Mouse (Mus musculus): ENCODE measurements at regions not wholly inside any gene's neighbourhood (a gene's known extent, or its start where the extent isn't known, plus 50 kb on each side); places are given as distances from the start of the nearest gene placed in this dataset.

DNA sequence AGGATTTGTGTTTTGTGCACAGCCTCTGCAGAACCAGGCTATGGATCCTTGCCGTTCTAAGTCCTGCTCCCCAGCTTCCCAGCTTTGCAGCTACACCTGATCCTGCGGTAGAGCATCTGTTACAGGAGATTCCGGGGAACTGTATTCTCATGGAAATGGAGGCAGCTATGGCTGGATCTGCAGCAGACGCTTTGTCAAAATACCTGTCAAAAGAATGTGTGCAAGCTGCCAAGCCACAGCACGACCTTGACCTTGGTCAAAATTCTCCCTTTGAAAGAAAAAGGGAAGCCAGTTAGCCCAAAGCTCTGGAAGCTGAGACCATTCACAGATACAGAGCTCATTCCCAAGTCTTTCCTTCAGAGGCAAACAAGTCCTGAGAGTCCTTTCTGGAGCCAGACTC lies 255.3 kb downstream of the Med13l start:
- DNase-seq: no peak

- DNase-seq: no peak
Observed at GRCm38 (mm10) chr5:118818294-118818693, 257.8 kb downstream of the Med13l start.

GRCm38 (mm10) chr5:118824791-118825190 lies 264.3 kb downstream of the Med13l start:
- DNase-seq: no peak

DNA sequence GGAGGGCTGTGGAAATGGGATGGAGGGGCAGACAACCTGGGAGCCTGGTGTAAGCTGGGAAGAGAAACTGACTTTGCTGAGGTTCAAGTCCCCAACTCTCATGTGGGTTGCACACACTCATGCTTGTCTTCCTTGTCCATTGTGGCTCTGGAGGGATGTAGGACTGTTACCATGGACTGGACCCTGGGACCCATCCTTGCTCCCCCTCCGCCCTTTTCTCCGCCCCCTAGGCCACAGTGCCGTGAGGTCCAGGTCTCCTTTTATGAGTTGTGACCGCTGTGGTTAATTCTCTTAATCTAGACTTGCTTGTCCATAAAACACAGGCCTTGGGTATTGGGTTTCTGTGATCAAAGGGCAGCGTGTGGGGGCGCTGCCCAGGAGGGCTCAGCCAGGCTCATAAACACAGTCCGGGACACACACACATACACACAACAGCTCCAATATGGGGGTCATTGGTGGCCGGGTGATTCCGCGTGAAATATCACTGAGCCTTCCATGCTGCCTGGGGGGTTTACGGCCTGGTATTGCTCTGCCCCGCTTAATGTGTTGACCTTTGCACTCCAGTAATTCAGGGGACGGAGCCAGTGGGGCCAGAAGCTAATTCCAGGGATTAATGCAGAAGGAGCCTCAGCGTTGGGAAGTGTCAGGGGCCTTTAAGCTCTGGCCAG lies 268.7 kb downstream of the Med13l start:
- DNase-seq: no peak

- no peak for DNase-seq
Observed at GRCm38 (mm10) chr5:118832701-118833100, 272.2 kb downstream of the Med13l start.

DNA sequence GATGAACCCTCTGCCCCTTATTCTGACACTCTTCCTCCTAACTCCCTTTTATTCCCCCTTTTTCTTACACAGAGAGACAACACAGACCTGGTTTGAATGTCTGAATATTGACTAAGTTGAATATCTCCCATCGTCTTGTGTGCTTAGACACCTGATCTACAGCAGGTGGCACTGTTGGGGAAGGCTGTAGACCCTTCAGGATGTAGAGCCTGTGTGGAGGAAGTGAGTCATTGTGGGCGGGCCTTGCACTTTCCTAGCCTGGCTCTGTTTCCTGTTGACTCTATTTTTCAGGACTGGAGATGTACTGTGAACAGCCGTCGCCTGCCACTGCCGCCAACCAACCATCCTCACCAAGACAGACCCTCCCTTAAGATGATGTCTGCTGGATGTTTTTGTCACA lies 273.6 kb downstream of the Med13l start:
- DNase-seq: no peak

DNA sequence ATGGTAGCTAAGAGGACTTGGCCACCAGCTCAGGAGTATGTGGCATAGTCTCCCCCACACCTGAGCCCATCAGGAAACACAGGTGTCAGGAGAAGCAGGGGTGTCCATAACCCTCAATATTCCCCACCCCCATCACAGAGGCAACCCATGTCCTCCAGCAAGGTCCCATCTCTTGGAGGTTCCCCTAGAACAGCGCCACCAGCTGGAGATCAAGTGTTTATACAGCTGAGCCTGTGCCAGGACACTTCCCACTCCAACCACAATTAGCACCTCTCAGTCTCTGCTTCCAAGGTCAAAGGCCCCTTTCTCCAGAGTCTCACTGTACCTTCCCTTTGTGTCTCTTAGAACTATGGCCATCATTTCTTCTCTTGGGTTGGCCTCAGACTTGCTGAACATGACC lies 276.5 kb downstream of the Med13l start:
- no peak for DNase-seq

- DNase-seq: no peak
Observed at GRCm38 (mm10) chr5:118838421-118838820, 277.9 kb downstream of the Med13l start.

- DNase-seq: no peak
Observed at GRCm38 (mm10) chr5:118839916-118840315, 279.4 kb downstream of the Med13l start.

GRCm38 (mm10) chr5:118841210-118842016 lies 280.9 kb downstream of the Med13l start:
- DNase-seq: no peak

DNA sequence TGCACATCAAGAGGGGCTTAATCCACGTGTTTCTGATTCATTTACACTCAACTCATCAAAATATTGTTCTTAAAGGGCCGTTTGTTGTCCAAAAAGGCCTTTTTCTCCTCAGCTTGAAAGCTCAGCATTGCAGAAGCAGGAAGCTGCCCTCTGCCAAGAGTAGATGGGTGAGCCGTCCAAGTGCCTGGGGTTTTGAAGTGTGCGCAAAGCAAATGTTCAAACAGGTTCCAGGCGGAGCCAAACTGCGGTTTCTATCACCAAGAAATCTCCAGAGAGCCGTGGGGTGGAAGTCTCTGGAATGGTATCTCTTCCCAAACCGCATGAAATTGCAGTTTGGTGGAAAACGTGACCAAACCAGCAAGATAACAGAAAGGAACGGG lies 281.5 kb downstream of the Med13l start:
- no peak for DNase-seq

- DNase-seq: no peak
Observed at GRCm38 (mm10) chr5:118857001-118857400, 296.5 kb downstream of the Med13l start.

- no peak for DNase-seq
Observed at GRCm38 (mm10) chr5:118861143-118861847, 300.8 kb downstream of the Med13l start.

DNA sequence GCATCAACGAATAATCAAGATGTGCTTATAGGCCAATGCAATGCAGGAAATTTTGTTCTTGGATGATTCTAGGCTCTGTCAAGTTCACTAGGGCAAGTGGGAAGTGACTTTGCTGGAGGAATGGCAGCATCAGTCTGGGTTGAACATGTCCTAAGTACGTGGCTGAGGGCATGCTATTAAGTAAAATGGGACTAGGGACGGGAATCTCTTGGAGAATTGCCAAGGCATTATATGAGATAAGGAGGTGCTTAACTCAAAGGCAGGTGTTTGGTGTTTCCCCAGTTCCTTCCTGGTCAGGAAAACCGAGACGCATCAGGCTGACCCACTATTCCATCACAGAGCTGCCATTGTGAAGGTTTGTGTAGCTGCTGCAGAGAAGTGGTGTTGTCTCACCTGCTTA lies 307.0 kb downstream of the Med13l start:
- no peak for DNase-seq

GRCm38 (mm10) chr5:118869330-118869729 lies 308.9 kb downstream of the Med13l start:
- no peak for DNase-seq

GRCm38 (mm10) chr5:118873871-118874270 lies 313.4 kb downstream of the Med13l start:
- DNase-seq: no peak

GRCm38 (mm10) chr5:118875096-118875637 lies 314.7 kb downstream of the Med13l start:
- no peak for DNase-seq

DNA sequence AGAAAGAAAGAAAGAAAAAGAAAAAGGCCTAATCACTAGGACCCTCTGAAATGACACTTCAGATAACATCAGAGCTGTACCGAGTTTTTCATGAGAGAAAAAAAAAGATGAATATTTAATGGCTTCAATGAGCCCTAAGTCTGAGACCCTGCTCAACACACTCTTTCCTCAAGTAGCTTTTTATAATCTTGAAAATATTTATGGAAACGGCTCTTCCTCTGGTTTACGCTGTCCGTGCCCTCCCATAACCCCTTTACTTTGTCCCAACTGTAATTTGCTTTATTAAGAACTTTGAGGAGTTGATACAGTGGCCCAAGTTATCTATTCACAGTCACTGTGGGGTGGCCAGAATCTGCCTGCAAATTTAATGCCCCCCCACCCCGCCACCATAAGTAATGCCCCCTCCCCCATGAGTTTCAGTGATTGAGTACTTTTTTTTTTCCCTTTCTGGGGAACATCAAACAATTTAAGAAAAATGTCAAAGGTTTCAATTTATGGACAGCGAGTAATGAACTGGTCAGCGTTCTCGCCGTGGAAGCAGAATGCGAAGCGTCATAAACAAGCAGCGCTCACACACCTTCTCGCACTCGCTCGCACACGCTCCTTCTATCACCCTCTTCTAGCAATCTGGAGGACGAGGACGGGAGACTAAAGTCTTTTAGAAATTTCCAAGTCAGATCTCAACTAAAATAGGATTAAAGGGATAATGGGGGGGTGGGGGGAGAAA lies 316.3 kb downstream of the Med13l start:
- no peak for DNase-seq

- peak; percentile 5 for DNase-seq
Observed at GRCm38 (mm10) chr5:118877313-118877669, 316.8 kb downstream of the Med13l start.

- no peak for DNase-seq
Observed at GRCm38 (mm10) chr5:118877831-118878230, 317.4 kb downstream of the Med13l start.

DNA sequence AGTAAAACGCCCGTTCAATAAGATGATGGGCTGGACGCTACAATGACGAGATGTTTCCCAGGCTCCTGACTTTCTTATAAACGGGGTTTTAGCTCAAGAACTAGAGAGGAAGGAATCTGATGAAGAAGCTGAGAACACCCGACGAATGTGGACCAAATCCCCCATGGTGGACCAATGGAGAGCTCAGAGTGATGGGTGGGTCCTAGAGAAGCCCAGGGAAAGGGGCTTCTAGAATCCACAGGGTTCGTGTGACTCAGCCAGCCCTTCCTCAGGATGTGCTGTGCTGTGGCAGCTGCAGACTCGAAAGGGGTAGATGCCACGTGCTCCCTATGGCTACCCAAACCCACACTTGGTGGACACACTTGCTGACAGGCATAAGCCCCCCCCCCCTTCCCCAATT lies 318.2 kb downstream of the Med13l start:
- no peak for DNase-seq

- peak; percentile 24 for DNase-seq
Observed at GRCm38 (mm10) chr5:118879808-118880478, 319.5 kb downstream of the Med13l start.
